Mouse (Mus musculus) MN1 (cell line): ENCODE measurements around the gene Erc2.

ENCODE experiments used
- DNase-seq: peaks from one replicate; pipeline ENCODE4 v3.0.0-alpha.2; 2016; ENCODE audit warnings: low spot score

Erc2 gene

GRCm38 (mm10) chr14:27937922-27938321 lies 315.7 kb downstream of the Erc2 start:
- no peak for DNase-seq

GRCm38 (mm10) chr14:27945276-27945675 lies 323.0 kb downstream of the Erc2 start:
- no peak for DNase-seq

GRCm38 (mm10) chr14:27946211-27946610 lies 324.0 kb downstream of the Erc2 start:
- no peak for DNase-seq

DNA sequence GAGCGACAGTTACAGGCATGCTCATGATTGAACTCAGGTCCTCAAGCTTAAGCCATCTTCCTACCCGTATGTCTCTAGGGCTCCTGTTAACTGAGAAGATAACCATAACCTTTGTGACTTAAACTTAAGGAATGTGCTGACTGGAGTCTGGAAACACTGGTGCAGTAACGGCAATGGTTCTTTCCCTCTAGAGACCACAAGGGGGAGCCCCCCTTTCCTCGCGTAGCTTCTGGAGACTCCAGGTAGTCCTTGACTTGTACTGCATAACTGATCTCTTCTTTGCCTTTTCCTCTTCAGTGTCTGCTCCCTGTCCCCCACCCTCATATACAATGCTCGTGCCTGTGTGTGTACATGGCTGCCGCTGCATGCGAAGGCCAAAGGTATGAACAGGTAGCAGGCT lies 326.2 kb downstream of the Erc2 start:
- DNase-seq = no peak

DNA sequence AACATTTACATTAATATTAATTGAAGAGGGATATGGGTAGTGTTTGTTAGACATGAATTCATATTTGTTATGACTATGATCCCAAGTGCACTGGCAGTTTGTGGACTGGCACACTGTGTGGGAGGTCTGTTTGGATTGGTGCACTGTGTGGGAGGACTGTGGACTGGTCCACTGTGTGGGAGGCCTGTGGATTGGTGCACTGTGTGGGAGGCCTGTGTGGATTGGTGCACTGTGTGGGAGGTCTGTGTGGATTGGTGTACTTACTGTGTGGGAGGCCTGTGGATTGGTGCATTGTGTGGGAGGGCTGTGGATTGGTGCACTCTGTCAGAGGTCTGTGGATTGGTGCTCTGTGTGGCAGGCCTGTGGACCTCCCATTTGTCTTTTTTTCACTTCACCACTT lies 331.6 kb downstream of the Erc2 start:
- no peak for DNase-seq

DNA sequence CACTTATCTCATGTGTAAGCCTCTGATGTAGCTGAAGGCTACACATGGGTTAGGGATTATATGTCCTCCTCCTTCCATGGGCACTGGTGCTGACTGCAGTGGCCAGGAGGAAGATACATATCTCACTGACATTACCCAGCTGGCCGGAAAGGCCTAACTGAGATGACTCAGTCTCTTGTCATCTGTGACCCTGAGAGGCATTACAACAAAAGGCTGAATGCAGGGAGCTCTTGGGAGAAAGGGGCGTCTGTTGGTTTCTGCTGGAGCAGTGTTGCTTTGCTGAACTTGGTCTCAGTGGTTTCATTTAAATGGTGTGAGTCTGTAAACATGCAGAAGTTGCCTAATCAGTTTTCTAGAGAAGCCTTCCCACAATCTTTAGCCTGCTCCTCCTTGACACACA lies 334.6 kb downstream of the Erc2 start:
- DNase-seq = peak; percentile 89

- DNase-seq = no peak
These were observed 351.5 kb downstream of the Erc2 start for GRCm38 (mm10) chr14:27973701-27974100.

DNA sequence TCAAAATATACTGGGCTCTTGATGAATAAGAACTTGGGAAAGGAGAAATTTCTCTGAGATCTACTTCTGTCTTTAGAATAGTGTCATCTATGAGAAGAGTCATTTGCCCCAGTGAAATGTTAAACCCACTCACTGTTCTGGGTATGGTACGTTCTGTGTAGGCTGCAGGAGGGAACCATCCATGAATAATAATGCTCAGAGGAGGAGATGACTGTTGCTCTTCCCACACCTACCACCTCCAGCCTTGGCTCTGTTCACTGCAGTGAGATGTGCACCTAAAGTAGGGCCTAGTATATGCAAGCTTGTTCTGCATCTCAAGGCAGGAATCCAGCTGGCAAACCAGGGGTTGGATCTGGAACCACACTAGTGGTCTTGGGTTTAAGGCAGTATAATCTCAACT lies 353.4 kb downstream of the Erc2 start:
- no peak for DNase-seq

DNA sequence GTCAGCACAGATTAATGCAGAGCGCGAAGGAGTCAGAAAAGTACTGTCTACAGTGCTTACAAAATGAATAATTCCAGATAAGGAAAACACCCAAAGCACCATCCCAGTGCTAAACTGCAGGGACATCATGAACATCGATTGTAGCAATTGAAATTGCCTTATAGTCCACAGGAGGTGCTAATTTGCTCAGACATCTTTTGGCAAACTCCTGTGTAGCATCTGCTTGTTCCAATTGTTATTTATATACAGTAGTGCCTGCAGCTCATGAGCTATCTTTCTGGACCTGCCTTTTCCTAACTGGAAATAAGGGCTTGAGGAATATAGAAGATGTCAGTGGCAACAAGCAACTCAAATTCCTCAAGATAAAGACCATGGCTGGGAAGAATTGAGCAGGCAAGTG lies 362.5 kb downstream of the Erc2 start:
- DNase-seq = no peak

GRCm38 (mm10) chr14:27985201-27985600 lies 363.0 kb downstream of the Erc2 start:
- no peak for DNase-seq

- no peak for DNase-seq
These were observed 365.2 kb downstream of the Erc2 start for GRCm38 (mm10) chr14:27987422-27987821.

- peak; percentile 71 for DNase-seq
These were observed 376.3 kb downstream of the Erc2 start for GRCm38 (mm10) chr14:27998551-27998950.

DNA sequence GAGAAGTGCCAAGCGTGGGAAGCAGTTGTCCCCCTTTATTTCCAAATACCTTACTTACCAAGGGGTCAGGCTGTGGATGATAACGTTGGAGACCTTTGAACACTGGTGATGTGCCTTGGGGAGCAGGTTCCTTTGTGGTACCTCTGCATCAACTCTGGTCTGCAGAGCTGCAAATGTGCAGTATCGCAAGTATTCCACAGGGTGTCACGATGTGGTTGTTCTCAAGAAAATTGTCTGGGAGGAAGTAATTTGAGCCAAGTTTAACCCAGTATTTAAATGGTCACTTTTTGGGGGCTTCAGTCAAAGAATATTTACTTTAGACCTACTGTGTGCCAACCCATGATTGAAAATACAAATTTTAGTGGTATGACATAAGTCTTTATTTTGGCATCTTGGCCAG lies 381.8 kb downstream of the Erc2 start:
- no peak for DNase-seq

- no peak for DNase-seq
These were observed 388.5 kb downstream of the Erc2 start for GRCm38 (mm10) chr14:28010536-28011280.

- DNase-seq = peak; percentile 17
These were observed 401.0 kb downstream of the Erc2 start for GRCm38 (mm10) chr14:28023199-28023598.

GRCm38 (mm10) chr14:28030870-28031269 lies 408.6 kb downstream of the Erc2 start:
- DNase-seq = peak; percentile 20

DNA sequence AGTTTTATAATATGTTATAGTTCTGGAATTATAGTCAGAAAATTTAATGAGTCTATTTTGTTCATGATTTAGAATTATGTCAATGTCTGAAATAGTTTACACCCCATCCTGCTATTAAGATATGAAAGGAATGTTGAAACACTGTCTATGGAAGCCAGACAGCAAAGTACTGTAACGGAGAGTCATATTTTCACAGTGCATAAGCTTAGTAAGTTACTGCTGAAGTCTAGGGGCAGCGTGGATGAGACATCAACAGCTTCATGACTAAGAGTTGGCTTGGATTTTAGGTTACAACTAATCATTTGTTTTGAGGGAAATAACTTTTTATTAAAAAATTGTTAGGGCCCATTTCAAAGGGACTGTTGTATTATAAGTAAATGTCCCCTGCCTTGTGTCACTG lies 412.8 kb downstream of the Erc2 start:
- DNase-seq = no peak

DNA sequence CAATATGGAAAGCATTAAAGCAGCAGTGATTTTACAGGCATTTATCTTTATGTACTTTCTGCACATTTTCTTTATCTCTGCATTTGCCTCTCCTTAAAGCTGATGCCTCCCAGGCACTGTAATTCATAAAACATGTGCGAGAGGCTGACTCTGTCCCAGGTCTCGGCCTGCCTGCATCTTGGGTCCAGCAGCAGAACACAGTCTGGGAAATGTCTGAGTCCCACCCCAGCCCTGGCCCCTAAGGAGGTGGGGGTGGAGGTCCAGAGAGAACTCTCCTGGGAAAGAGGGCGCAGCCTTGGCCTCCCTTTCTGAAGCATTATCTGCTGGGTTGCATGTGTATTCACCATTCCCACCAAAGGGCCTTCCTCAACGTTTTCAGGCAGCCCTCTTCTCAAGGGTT lies 420.9 kb downstream of the Erc2 start:
- no peak for DNase-seq

DNA sequence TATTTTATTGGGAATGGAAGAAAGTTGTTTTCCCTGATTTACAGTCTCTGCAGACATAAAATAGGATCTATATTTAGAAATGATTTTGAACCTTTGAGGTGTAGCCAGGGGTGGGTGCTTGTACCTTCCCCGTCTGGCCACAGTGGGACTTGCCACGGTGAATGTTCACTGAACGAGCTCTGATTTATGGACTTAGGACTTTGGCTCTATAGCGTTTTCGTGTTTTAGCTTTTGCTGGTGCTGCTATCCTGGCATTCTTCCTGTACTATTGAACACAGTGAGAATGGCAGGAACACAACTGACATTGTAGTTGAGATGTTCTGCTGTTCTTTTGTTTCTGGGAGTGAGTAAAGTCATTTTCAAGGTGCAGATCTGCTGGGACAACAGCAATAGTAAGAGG lies 429.4 kb downstream of the Erc2 start:
- DNase-seq = no peak

- DNase-seq = no peak
These were observed 435.1 kb downstream of the Erc2 start for GRCm38 (mm10) chr14:28057159-28057884.

DNA sequence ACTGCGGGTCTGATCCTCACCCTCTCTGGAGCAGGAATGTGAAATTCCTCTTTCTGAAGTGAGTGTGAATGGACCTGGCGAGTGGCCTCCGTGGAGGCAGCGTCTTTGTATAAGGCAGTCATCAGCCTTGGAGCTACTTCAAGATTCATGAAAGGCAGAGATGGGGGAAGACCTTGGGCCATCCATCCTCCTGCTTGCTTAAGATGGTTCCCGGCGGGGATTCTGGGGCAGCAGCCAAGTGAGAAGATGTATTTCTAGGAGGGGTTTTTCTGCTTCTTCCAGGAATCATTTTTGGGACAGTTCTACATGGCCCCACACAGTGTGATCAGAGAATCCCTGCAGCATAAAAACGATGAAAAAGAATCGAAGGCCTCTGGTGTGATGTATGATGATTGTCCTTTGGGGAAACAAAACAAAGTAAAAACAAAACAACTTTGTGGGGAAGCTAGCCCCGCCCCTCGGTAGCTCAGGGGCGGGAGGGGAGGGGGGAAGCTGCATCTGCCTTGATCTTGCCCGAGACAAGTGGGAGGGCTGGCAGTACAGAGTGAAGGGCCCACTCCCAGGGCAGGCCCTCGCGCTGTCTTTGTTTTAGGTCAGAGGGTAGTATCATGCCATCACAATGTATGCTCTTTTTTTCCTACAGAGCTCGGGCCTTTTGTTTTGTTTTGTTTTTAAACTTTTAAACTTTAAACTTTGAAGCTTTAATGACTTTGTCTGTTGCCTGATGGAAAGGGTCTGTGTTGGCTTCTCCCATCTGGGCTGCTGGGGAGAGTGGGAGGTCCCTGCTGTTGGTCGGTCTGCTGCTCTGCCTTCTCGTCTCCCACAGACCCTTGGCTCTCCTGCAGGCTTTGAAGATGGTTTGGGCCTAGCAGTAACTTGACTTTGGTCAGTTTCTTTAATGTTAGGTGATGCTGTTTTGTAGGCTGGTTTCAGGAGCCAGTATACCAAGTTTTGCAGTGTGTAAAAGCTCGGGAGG lies 435.9 kb downstream of the Erc2 start:
- DNase-seq = no peak

DNA sequence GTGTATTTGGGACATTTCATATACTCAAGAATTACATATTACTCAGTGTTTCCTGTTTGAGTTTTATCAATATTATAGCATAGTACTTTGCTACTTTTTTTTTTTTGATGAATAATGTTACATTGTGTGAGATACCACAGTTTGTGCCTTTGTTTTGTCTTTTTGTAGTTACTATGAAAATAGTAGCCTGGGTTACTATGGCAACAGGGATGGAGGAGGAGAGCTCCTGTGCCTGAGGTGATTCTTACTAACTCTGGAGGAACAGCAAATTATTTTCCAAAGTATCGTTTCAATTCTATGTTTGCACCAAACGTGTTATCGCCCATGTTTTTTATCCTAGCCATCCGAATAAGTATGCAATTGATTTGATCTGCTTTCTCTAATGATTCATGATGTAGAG lies 438.7 kb downstream of the Erc2 start:
- DNase-seq = no peak
